Mouse (Mus musculus) heart, postnatal 0 days (tissue): ENCODE data around the gene Dpt. TPM values are rescaled to one million over a fixed set of nuclear protein-coding genes. Genes with fewer than 3 reads are reported as not detected.
A peak's percentile ranks its signal among the peaks of the same experiment; 100 is the strongest.

Experiments
- ATAC-seq: fragments of 200-750 bp; cut with Nextera tagmentation; 2 replicates; pipeline ENCODE4 v1.8.0; 2017; ENCODE audit warnings: low read depth, moderate number of reproducible peaks, moderate library complexity; ENCODE audit not compliant: insufficient read depth
- DNase-seq: peaks from one replicate; pipeline ENCODE4 v3.0.0-alpha.2; 2016; ENCODE audit warnings: low spot score
- H3K27ac ChIP-seq: fragments of 300-500 bp; sonication (generic); 2 replicates; pipeline ENCODE4 v1.5.1; 2014; ENCODE audit warnings: low read depth, mild to moderate bottlenecking
- H3K27me3 ChIP-seq: fragments of 300-500 bp; sonication (generic); 2 replicates; pipeline ENCODE4 v1.6.1; 2014; ENCODE audit warnings: low read length, mixed read lengths; ENCODE audit not compliant: control insufficient read depth, insufficient read depth
- H3K36me3 ChIP-seq: fragments of 300-500 bp; sonication (generic); replicated peaks from 2 replicates; pipeline ENCODE4 v1.6.1; 2014; ENCODE audit warnings: low read length, mixed read lengths; ENCODE audit not compliant: control insufficient read depth, insufficient read depth
- H3K4me1 ChIP-seq: fragments of 300-500 bp; sonication (generic); 2 replicates; pipeline ENCODE4 v1.6.1; 2014; ENCODE audit warnings: antibody characterized with exemption; ENCODE audit not compliant: control insufficient read depth, insufficient read depth
- H3K4me2 ChIP-seq: fragments of 300-500 bp; sonication (generic); 2 replicates; pipeline ENCODE4 v1.6.1; 2014; ENCODE audit warnings: low read depth, mild to moderate bottlenecking, low read length, moderate library complexity
- H3K4me3 ChIP-seq: fragments of 300-500 bp; sonication (generic); 2 replicates; pipeline ENCODE4 v1.5.1; 2014; ENCODE audit warnings: low read depth, low read length
- H3K9ac ChIP-seq: fragments of 300-500 bp; sonication (generic); replicated peaks from 2 replicates; pipeline ENCODE4 v1.6.1; 2014; ENCODE audit warnings: low read depth, low read length, mixed read lengths
- H3K9me3 ChIP-seq: fragments of 300-500 bp; sonication (generic); replicated peaks from 2 replicates; pipeline ENCODE4 v1.6.1; 2016; ENCODE audit warnings: low read length; ENCODE audit not compliant: control insufficient read depth
- CTCF ChIP-seq: IDR thresholded peaks from 2 replicates; pipeline ENCODE4 v1.5.1; 2016; ENCODE audit warnings: antibody characterized with exemption, control low read depth, low read depth
- EP300 ChIP-seq: IDR thresholded peaks from 2 replicates; pipeline ENCODE4 v1.6.1; 2016; ENCODE audit warnings: antibody characterized with exemption, low read depth
- WGBS: fragments of 180-500 bp; shearing (Covaris S2); extraction: QIAGEN DNeasy Blood & Tissue Kit; methylation state at CpG from one replicate; pipeline ENCODE4 v1.1.7; 2014; 5-methylcytosine and 5-hydroxymethylcytosine counted together
- polyA plus RNA-seq: library from polyadenylated mRNA; unstranded; fragments of >200 nt; fragmentation: Nextera tagmentation; extraction: Ambion mirVana; gene quantifications from 2 replicates; pipeline ENCODE4 v1.2.1, GENCODE M21; 2015
- total RNA-seq: library from RNA; depleted of rRNA; stranded (reverse); fragments of >200 nt; gene quantifications from 2 replicates; pipeline ENCODE4 v1.2.3, GENCODE M21; 2014; ENCODE audit warnings: low replicate concordance

The Dpt gene
- total and polyA plus RNA-seq, 2 experiments from 2014 or later = 52.5 to 83.2 TPM

DNA sequence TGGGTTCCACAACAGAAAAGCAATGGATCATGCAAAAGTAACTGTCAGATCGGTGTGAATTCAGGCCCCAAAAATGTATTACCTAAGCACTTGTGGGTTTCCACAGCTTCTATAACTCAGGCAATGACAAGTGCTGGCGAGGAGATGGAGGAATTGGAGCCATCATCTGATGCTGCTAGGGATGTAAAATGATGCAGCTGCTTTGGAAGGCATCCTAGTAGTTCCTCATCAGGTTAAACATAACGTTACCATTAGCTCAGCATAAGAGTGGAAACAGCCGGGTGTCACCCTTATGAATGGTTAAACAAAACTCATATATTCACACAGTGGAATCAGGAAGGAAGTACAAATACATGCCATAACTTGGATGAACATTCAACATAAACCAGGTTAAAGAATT lies 3.4 kb upstream of the Dpt start:
- Histone ChIP-seq H3K27ac (no peak overlapping the region), H3K9me3 (no peaks in the 10 kb centered on the region), H3K36me3 (no peaks in the 10 kb centered on the region), H3K9ac (no peak overlapping the region), H3K27me3 (no peaks in the 10 kb centered on the region), H3K4me2 (no peak overlapping the region), H3K4me3 (no peak overlapping the region), H3K4me1 (no peaks in the 10 kb centered on the region)
- TF ChIP-seq CTCF = no peak
- no peak for TF ChIP-seq EP300
- ATAC-seq = peak; percentile 27; the same call in 1 of the 2 replicates
- WGBS = 55% methylated on average over 4 of the region's 4 CpGs
- no peak for DNase-seq

DNA sequence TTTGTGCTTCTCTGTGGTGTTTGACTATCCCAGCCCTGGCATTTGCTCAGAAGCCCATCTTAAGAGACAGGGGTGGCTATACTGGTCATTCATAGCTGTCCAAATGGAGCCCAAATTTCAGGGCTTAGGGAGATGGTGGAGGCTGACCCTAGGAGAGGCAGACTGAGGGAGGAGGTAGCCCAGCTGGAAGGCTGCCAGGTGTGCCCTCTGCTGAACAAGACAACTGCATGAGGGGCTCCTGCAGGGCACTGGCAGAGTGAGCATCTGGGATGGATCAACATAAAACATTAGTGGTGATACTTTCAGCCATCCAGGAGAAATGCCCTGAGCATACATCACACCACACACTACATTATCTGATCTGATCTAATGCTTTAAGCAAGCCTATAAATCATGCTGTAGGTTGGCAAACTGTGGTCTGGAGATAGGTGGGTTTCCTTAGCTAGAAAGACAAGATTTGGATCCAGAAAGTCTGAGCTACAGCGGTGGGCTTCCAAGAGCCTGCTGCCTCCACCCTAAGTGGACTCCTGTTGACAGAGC lies 1.4 kb downstream of the Dpt start:
- no peaks in the 10 kb centered on the region for H3K9me3 ChIP-seq
- no peak for DNase-seq
- WGBS = 52% methylated on average over 1 of the region's 1 CpGs

DNA sequence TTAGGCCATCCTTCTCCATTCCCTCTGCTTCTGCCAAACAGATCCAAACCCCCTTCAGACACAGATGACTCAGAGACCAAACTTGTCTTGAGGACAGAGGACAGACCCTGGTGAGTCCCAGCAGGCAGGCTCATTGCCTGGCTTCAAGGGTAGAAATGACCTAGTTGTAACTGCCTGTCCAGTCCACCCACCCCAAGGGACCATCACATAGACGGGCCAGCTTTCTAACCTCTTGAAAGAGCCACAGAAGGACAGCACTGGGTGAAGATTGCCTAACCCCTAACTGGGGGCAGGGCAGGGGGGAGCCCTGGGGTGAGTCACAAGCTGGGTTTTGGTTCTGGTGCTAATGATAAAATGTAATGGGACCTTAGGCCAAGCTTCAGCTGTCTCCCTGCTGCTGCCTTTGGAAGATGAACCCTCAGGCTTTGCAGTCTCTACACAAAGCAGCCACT lies 2.1 kb downstream of the Dpt start:
- Histone ChIP-seq H3K4me3 (no peak overlapping the region), H3K4me1 (no peaks in the 10 kb centered on the region), H3K4me2 (peak overlapping the region; percentile 44; the same call in 1 of the 2 replicates), H3K27ac (peak overlapping the region; percentile 67), H3K36me3 (no peaks in the 10 kb centered on the region), H3K27me3 (no peaks in the 10 kb centered on the region), H3K9ac (no peak overlapping the region), H3K9me3 (no peaks in the 10 kb centered on the region)
- peak; percentile 64 for ATAC-seq
- TF ChIP-seq CTCF = no peak
- no peak for TF ChIP-seq EP300
- DNase-seq = peak; percentile 38
- 24% methylated on average over 1 of the region's 1 CpGs for WGBS

More for the DNA sequence above, 1.4 kb downstream of the Dpt start:
- no peaks in the 10 kb centered on the region for H3K27me3 ChIP-seq
- ATAC-seq = no peak
- H3K36me3 ChIP-seq = no peaks in the 10 kb centered on the region
- H3K4me3 ChIP-seq = peak overlapping the region; percentile 35; the same call in 1 of the 2 replicates
- peak overlapping the region; percentile 44 for H3K4me2 ChIP-seq
- peak overlapping the region; percentile 25; the same call in 1 of the 2 replicates for H3K9ac ChIP-seq
- H3K27ac ChIP-seq = peak overlapping the region; percentile 67
- H3K4me1 ChIP-seq = no peaks in the 10 kb centered on the region
- TF ChIP-seq EP300 (no peak), CTCF (no peak)

DNA sequence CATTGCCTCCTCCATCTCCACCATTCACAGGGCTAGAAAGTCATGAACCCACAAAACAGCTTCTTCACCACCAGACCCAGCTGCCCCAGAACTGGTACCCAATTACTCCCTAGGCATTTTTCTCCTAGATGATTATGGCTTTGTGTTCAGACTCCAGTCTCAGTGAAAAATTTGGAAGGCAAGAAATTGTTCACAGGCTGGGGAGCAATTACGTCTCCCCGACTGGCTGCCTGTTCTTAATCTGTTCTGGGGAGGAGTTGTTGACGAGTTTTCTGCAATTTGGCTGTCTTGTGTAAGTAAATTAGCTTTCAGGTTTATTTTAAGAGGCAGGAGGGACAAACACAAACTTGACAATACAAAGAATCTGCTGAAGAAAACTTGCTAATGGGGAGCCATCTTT lies 2.7 kb downstream of the Dpt start:
- H3K4me2 ChIP-seq = peak overlapping the region; percentile 1; the same call in 1 of the 2 replicates
- DNase-seq = no peak
- no peaks in the 10 kb centered on the region for H3K27me3 ChIP-seq
- peak overlapping the region; percentile 67; the same call in 1 of the 2 replicates for H3K27ac ChIP-seq
- 68% methylated on average over 3 of the region's 3 CpGs for WGBS
- no peaks in the 10 kb centered on the region for H3K4me1 ChIP-seq
- H3K4me3 ChIP-seq = no peak overlapping the region
- no peaks in the 10 kb centered on the region for H3K36me3 ChIP-seq
- H3K9ac ChIP-seq = no peak overlapping the region
- ATAC-seq = no peak
- TF ChIP-seq CTCF (no peak), EP300 (no peak)
- no peaks in the 10 kb centered on the region for H3K9me3 ChIP-seq

DNA sequence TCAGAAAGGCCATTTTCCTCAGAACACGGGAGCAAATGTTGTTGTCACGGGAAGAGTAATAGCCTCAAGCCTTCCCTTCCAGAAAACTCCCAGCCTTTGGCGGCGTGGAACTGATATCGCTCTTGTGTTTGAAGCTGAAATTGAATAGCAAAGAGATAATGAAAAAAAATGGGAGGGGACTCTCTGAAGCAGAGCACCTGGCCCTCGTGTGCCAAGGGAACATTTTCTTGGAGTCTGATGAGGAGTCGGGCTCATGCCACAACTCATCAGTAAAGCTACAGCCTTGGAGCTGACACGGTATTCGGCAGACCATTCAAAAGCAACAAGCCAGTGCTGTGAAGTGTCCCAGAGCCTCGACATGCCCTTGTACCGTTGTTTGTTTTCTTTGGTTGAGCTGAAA lies 7.8 kb downstream of the Dpt start:
- DNase-seq (no peak), ATAC-seq (no peak)
- no peak for TF ChIP-seq EP300
- no peak for TF ChIP-seq CTCF
- H3K9me3 ChIP-seq = no peaks in the 10 kb centered on the region
- H3K4me3 ChIP-seq = no peak overlapping the region
- H3K27ac ChIP-seq = no peak overlapping the region
- no peaks in the 10 kb centered on the region for H3K4me1 ChIP-seq
- no peak overlapping the region for H3K4me2 ChIP-seq
- no peak overlapping the region for H3K9ac ChIP-seq
- no peaks in the 10 kb centered on the region for H3K27me3 ChIP-seq
- H3K36me3 ChIP-seq = no peaks in the 10 kb centered on the region
- WGBS = 64% methylated on average over 11 of the region's 11 CpGs
